10 mouse cellular contexts compared by ENCODE assay signal in genomic region chr4:119852483-119852882, GRCm38 (mm10).
DNase-seq lines count a peak whose midpoint lies in the region; ATAC-seq and TF ChIP-seq lines count a peak whose summit lies in the region.
"Had no signal": no experiment of that assay in that cellular context is flagged by ENCODE, and none has a peak within 500 bp of the region (broad histone marks: within the 10 kb centered on the region; RNA-seq: fewer than 3 reads in every experiment).

No protein-coding gene starts in this region.

- TF ChIP-seq POLR2A in cerebellum, adult 2 months (IDR thresholded peaks at IDR 0.05; ENCODE audit: borderline replicate concordance, insufficient read depth, low read length) = no peak

- peak; percentile 74 for ATAC-seq in intestine, embryonic 15.5 days
- ATAC-seq in intestine, postnatal 0 days = no peak
- ATAC-seq in stomach, embryonic 16.5 days (ENCODE audit: insufficient read depth, low FRiP score) = peak; percentile 78; the same call in 1 of the 2 replicates
- ATAC-seq in forebrain, embryonic 11.5 days (replicated peaks; ENCODE audit: low FRiP score) = no peak
- no peak for ATAC-seq in CD4-positive, CD25-positive, alpha-beta regulatory T cell, adult 4 months

- no peaks in the 10 kb centered on the region for H3K9me3 ChIP-seq in intestine, embryonic 15.5 days
- H3K9me3 ChIP-seq in intestine, postnatal 0 days (ENCODE audit: control insufficient read depth) = no peaks in the 10 kb centered on the region
- H3K9me3 ChIP-seq in stomach, embryonic 16.5 days (replicated peaks; ENCODE audit: control insufficient read depth, low read length) = no peaks in the 10 kb centered on the region
- no peaks in the 10 kb centered on the region for H3K9me3 ChIP-seq in forebrain, embryonic 11.5 days (ENCODE audit: control insufficient read depth, low read length)

- peak; percentile 74 for DNase-seq in adrenal gland, postnatal 14 days
- peak; percentile 41 for DNase-seq in kidney, postnatal 14 days
- no peak for DNase-seq in forebrain, embryonic 11.5 days (ENCODE audit: low spot score)
- no peak for DNase-seq in cerebellum, adult 2 months
- DNase-seq: cerebellum, adult 8-10 months; left cerebral cortex, postnatal 4 days had no signal

- H3K36me3 ChIP-seq in intestine, embryonic 15.5 days = no peaks in the 10 kb centered on the region
- H3K36me3 ChIP-seq in intestine, postnatal 0 days (ENCODE audit: control insufficient read depth, insufficient read depth) = no peaks in the 10 kb centered on the region
- no peaks in the 10 kb centered on the region for H3K36me3 ChIP-seq in stomach, embryonic 16.5 days (ENCODE audit: control insufficient read depth, insufficient read depth, low read length)
- no peaks in the 10 kb centered on the region for H3K36me3 ChIP-seq in forebrain, embryonic 11.5 days (ENCODE audit: control insufficient read depth, insufficient read depth, low read length)

- H3K4me2 ChIP-seq in intestine, embryonic 15.5 days (replicated peaks) = no peak overlapping the region
- H3K4me2 ChIP-seq in intestine, postnatal 0 days (replicated peaks; ENCODE audit: low read depth) = no peak overlapping the region
- H3K4me2 ChIP-seq in stomach, embryonic 16.5 days (ENCODE audit: low read depth, low read length) = no peak overlapping the region
- no peak overlapping the region for H3K4me2 ChIP-seq in forebrain, embryonic 11.5 days (ENCODE audit: low read depth, low read length, severe bottlenecking)

- no peak overlapping the region for H3K27ac ChIP-seq in intestine, embryonic 15.5 days
- no peak overlapping the region for H3K27ac ChIP-seq in intestine, postnatal 0 days (ENCODE audit: low read depth, low read length)
- no peak overlapping the region for H3K27ac ChIP-seq in stomach, embryonic 16.5 days (ENCODE audit: low read length)
- H3K27ac ChIP-seq in forebrain, embryonic 11.5 days (ENCODE audit: low read depth, low read length) = no peak overlapping the region
- no peak overlapping the region for H3K27ac ChIP-seq in cerebellum, adult 2 months (ENCODE audit: insufficient read depth, low read length)

- WGBS in intestine, embryonic 15.5 days = 54% methylated on average over 8 of the region's 8 CpGs
- 43% methylated on average over 8 of the region's 8 CpGs for WGBS in intestine, postnatal 0 days
- WGBS in stomach, embryonic 16.5 days = 56% methylated on average over 8 of the region's 8 CpGs
- 67% methylated on average over 8 of the region's 8 CpGs for WGBS in forebrain, embryonic 11.5 days
- WGBS in cerebellum, adult 2 months = 85% methylated on average over 8 of the region's 8 CpGs

- no peak overlapping the region for H3K4me3 ChIP-seq in intestine, embryonic 15.5 days (replicated peaks)
- no peak overlapping the region for H3K4me3 ChIP-seq in intestine, postnatal 0 days (ENCODE audit: low read depth, low read length)
- H3K4me3 ChIP-seq in stomach, embryonic 16.5 days (replicated peaks; ENCODE audit: low read length) = no peak overlapping the region
- no peak overlapping the region for H3K4me3 ChIP-seq in forebrain, embryonic 11.5 days (ENCODE audit: low read depth, low read length)
- H3K4me3 ChIP-seq in cerebellum, adult 2 months (replicated peaks; ENCODE audit: insufficient read depth, low read depth, low read length) = no peak overlapping the region

- H3K9ac ChIP-seq in intestine, embryonic 15.5 days = no peak overlapping the region
- H3K9ac ChIP-seq in intestine, postnatal 0 days (ENCODE audit: low read depth, low read length) = no peak overlapping the region
- H3K9ac ChIP-seq in stomach, embryonic 16.5 days (ENCODE audit: low read length) = no peak overlapping the region
- H3K9ac ChIP-seq in forebrain, embryonic 11.5 days (ENCODE audit: low read length) = no peak overlapping the region

- no peaks in the 10 kb centered on the region for H3K4me1 ChIP-seq in intestine, embryonic 15.5 days (replicated peaks)
- H3K4me1 ChIP-seq in intestine, postnatal 0 days (replicated peaks; ENCODE audit: control insufficient read depth, insufficient read depth, low read length) = no peaks in the 10 kb centered on the region
- no peaks in the 10 kb centered on the region for H3K4me1 ChIP-seq in stomach, embryonic 16.5 days (ENCODE audit: control insufficient read depth, insufficient read depth, low read length)
- H3K4me1 ChIP-seq in forebrain, embryonic 11.5 days (replicated peaks; ENCODE audit: control insufficient read depth, insufficient read depth, low read length) = no peaks in the 10 kb centered on the region
- H3K4me1 ChIP-seq in cerebellum, adult 2 months (ENCODE audit: control insufficient read depth, insufficient read depth, low read length) = peaks cover 12% of the 10 kb centered on the region

- no peak for TF ChIP-seq CTCF in intestine, postnatal 0 days (IDR thresholded peaks at IDR 0.05; ENCODE audit: low read depth)
- TF ChIP-seq CTCF in cerebellum, adult 2 months (IDR thresholded peaks at IDR 0.05; ENCODE audit: borderline replicate concordance, insufficient read depth, low read depth, low read length) = no peak

- H3K27me3 ChIP-seq in intestine, embryonic 15.5 days (replicated peaks) = no peaks in the 10 kb centered on the region
- H3K27me3 ChIP-seq in intestine, postnatal 0 days (replicated peaks; ENCODE audit: control insufficient read depth, insufficient read depth, low read length) = no peaks in the 10 kb centered on the region
- no peaks in the 10 kb centered on the region for H3K27me3 ChIP-seq in stomach, embryonic 16.5 days (ENCODE audit: control insufficient read depth, insufficient read depth, low read length)
- no peaks in the 10 kb centered on the region for H3K27me3 ChIP-seq in forebrain, embryonic 11.5 days (ENCODE audit: control insufficient read depth, insufficient read depth, low read length)
- no peaks in the 10 kb centered on the region for H3K27me3 ChIP-seq in cerebellum, adult 2 months (ENCODE audit: control insufficient read depth, insufficient read depth, low read length)

Comparison
In these comparisons a context has a peak if more than half of its experiments do, and no peak if none do; other contexts are left out.
1. ATAC-seq: peak in intestine, embryonic 15.5 days (single experiment) and stomach, embryonic 16.5 days (single experiment); none in intestine, postnatal 0 days (single experiment), forebrain, embryonic 11.5 days (single experiment) and CD4-positive, CD25-positive, alpha-beta regulatory T cell, adult 4 months (single experiment).
2. DNase-seq: peak in adrenal gland, postnatal 14 days (single experiment) and kidney, postnatal 14 days (single experiment); none in forebrain, embryonic 11.5 days (single experiment) and cerebellum, adult 2 months (0 of 2).